Mouse (Mus musculus) spleen, postnatal 4 days (tissue): ENCODE results near the gene Tll1.
"Not testable (repeated sequence)": the region's sequence is repeated elsewhere in the genome, so short reads cannot be mapped to it uniquely, and the experiment has no call there.

Experiments
- DNase-seq, 2 experiments: peaks; one replicate each; pipeline ENCODE4 v3.0.0; 2022; ENCODE audit warnings: low spot score in 2 of 2

The Tll1 gene

DNA sequence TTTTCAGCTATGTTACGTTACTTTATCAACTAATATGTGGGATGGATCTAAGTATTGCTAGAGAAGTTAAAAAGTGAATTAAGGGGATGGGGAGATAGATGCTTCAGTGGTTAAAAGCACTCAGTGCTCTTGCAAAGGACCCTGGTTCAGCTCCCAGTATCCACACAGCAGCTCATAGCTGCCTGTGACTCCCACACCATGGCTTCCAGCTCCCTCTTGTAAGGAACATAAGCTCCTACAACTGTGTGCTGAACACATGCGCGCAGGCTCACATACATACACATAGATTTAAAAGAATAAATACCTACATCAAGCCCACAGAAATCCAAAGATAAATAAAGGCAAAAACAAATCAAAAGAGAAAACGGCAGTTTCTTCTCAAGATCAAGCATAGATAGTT is 148.5 kb downstream of the Tll1 start:
- no peak for DNase-seq

DNA sequence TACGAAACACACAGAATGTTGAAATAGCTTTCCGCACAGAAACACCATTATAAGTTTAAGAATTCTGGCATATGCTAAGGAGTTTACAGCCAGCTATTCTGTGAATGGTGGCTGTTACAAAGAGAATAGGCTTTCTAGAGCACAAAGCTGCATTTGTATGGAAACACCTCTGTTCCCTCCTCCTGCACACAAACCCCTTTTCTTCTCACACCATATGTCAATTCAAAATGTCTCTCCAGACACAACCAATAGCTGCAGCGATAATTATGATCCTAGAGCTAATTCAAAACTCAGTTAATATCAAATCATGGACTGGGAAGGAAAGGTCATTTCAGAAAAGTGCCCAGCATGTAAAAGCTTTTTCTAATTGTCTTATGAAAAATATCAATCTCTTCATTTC is 157.5 kb downstream of the Tll1 start:
- DNase-seq: no peak

DNA sequence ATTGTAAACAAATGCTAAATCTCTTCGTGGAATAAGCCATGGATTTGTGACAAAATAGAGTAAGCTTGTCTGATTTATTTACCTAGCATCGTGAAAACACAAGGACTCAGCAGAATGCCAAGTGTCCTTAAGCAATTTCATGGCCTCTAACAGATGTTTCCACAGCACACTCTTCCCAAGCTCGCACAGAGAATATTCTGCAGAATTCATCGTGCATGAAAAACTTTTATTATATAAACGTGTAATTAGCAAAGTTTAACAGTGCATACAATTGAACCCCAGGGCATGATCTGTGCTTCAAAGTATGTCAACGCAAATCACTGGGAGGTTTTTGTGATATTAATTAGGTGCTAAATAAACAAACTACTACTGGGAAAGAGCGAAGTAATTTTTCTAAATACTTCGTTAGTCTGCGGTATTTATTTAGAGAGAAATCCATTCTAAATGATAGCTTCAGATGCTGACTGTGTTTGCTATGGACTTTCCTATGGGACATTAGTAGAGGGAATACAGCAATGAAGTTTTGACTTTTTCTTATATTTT is 158.0 kb downstream of the Tll1 start:
- DNase-seq: no peak

DNA sequence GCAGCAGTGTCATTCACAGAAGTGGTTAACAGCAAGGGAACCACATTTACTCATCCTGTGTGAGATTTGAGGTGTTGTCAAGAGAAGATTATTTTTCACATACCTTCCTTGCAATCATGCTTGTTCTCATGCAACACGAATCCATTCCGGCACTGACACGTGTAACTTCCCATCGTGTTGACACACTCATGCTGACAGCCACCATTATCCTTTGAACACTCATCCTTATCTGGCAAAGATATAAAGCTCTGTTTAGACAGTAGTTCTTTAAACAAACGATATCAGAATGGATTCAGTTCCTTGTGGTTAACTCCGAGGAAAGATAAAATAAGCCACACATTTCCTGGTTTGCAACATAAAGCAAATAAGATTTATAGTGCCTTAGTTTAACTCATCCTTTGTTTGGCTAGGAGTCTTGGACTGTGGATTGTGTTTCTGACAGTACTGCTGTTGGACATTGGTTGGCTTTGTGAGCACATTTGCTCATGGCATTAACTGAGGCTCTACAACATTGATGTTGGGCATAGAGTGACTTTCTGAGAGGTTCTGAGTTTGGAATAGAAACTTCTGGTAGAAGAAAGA is 164.7 kb downstream of the Tll1 start:
- no peak for DNase-seq

DNA sequence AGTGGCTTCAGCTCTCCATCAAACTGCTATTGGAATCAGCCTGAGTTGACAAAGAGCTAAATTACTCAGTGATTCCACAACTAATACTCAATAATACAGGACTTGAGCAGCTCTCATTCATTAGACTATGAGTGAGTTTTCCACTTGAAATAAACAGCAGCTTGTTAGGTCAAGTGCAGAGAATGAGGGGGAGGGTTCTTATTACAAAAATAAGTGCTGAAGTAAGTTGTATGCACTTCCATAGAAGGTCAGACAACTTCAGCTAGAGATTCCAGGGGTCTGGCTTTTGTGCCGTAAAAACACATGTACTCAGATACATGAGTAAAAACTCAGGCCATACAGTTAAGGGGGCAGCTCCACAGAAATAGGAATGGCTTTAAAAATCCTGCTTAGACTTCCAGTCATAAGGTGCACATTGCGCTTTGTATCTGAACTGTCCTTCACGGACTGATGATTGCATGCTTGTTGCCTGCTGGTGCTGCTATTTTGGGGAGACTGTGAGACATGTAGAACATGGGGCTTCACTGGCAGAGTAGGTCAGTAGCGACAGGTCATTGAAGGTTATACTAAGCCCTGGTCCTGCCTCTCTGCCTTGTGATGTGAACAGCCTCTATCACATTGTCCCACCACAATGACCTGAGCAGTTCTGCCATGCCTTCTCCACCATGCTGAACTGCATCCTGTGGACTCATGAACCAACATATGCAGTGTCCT is 175.2 kb downstream of the Tll1 start:
- DNase-seq: no peak

DNA sequence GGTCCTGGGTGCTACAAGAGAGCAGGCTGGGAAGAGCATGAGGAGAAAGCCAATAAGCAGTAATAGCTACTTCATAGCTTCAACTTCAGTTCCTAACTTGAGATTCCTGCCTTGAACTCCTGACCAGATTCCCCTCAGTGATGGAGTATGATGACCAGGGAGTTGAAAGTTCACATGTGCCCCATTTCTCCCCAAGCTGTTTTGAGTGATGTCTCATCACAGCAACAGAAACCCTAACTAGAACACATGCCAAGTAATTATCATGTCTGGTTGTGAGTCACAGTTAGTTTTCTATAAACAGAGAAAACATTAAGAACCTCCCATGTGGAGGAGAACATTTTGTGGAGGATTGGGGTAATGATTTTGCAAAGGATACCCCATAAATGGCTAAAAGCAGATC is 176.0 kb downstream of the Tll1 start:
- no peak for DNase-seq

DNA sequence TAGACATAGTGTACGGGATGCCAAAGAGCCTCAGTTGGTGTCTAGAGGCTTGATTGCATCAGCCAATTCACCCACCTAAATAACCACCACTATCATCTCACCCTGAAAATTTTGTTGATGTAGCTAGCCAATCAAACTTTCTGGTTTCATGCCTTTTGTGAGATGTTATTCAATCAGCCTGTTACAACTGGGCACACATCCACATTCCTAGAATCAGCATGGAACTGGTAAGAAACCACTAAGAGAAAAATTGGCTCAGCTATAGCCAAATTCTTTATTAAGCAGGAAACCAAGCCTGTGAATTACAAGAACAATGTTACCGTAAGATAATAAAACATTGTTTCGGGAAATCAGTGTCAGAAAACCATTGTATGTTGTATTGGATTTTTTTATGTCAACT is 176.5 kb downstream of the Tll1 start:
- no peak for DNase-seq

DNA sequence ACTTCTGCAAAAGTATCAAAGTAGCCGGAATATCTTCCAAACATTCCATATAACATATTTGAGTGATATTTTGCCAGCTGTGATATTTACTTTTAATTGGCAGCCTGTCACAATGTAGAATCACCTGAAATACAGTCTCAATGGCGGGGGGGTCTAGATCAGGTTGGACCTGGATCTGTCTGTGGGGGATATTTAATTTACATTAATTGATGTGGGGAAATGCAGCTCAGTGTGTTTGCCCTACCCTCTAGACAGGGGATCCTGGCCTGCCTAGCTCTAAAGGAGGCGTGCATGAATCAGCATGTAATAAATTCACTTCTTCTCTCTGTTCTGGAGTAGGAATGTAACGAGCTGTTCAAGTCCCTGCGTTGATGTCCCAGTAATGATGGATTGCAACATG is 181.7 kb downstream of the Tll1 start:
- DNase-seq: no peak

DNA sequence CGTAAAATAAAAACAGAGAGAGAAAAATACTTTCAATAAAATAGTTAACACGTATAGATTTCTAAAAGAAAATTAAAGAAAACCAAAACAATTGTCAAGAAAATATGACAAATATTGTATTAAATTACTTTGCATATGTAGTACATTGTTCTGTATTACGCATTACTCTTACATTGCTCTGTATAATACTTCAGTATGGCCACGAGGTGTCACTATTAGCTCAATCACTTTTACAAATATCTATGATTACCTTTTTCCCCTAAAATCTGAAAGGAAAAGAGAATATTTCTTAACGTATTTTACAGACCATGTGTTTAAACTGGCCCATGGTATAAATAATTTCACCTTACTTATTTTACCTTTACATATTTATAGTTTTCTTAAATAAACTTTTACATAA is 182.5 kb downstream of the Tll1 start:
- DNase-seq: no peak

DNA sequence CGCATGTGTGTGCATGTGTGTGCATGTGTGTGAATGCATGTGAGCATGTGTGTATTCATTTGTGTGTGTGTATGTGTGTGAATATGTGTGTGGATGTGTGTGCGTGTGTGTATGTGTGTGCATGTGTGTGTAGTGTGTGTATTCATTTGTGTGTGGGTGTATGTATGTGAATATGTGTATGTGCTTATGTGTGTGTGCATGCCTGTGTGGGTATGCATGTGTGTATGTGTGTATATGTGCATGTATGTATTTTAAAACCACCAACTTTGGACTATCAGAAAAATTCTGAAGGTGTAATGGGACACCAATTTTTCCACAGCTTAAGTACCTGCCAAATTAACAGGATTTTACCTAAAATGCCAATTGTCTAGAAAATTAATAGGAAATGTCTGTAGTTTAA is 183.0 kb downstream of the Tll1 start:
- no peak for DNase-seq

DNA sequence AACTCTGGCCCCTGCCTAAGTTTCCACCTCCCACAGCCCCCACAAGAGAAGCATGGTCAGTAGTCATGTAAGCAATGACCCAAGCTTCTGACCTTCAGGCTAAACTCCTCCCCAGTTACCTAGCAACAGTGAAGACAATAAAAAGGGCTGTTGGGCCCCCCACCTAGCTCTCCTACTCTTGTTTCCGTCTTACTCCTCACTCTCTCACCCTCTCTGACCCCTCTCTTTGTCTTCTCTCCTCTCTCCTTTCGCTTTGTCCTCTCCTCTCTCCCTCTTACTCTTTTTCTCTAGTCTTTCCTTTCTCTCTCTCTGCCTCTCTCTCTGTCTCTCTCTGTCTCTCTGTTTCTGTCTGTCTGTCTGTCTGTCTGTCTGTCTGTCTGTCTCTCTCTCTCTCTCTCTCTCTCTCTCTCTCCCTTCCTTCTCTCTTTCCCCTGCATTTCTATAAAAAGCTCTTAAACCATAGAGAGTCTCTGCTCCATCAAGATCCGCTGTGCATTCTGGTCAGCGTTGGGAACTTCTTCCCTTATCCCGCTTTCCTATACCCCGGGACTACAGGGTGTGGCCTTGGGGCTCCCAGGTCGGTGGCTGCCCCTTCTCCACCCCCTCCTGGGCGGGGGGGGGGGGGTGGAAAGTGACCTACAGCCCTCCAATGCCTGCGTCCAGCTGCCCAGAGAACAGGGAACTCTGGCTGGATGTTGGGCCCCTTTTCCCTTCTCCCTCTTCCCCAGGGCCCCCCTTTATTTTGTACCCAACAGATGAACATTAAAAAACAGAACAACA is 235.3 kb downstream of the Tll1 start:
- DNase-seq: not testable (repeated sequence)
